Mouse (Mus musculus): ENCODE results near the gene Hrnr.

- TF ChIP-seq POLR2A (IDR thresholded peaks at IDR 0.05; ENCODE audit: low read depth, low read length) (no peak), CTCF (IDR thresholded peaks at IDR 0.05; ENCODE audit: extremely low read depth, insufficient read depth, insufficient read length, insufficient replicate concordance) (no peak)
These were observed 5.2 kb upstream of the Hrnr start for GRCm38 (mm10) chr3:93314388-93314787.

Data from spleen, adult 2 months (tissue).